Mouse (Mus musculus) heart, embryonic 12.5 days (tissue): ENCODE measurements around the gene Ap2s1. TPM values are rescaled to one million over a fixed set of nuclear protein-coding genes. Genes with fewer than 3 reads are reported as not detected.
A peak's percentile ranks its signal among the peaks of the same experiment; 100 is the strongest.

Experiments
- ATAC-seq: fragments of 200-750 bp; cut with Nextera tagmentation; 2 replicates; pipeline ENCODE4 v1.8.0; 2017; ENCODE audit warnings: moderate TSS enrichment, moderate library complexity; ENCODE audit not compliant: insufficient number of reproducible peaks, low FRiP score
- H3K27ac ChIP-seq: fragments of 300-500 bp; sonication (generic); 2 replicates; pipeline ENCODE4 v1.5.1; 2016; ENCODE audit warnings: mild to moderate bottlenecking, moderate library complexity; ENCODE audit not compliant: poor library complexity, severe bottlenecking
- H3K27me3 ChIP-seq: fragments of 300-500 bp; sonication (generic); replicated peaks from 2 replicates; pipeline ENCODE4 v1.6.1; 2016; ENCODE audit warnings: mild to moderate bottlenecking, moderate library complexity
- H3K36me3 ChIP-seq: fragments of 300-500 bp; sonication (generic); 2 replicates; pipeline ENCODE4 v1.6.1; 2016; ENCODE audit warnings: mild to moderate bottlenecking, moderate library complexity
- H3K4me1 ChIP-seq: fragments of 300-500 bp; sonication (generic); replicated peaks from 2 replicates; pipeline ENCODE4 v1.6.1; 2016; ENCODE audit warnings: mild to moderate bottlenecking
- H3K4me2 ChIP-seq: fragments of 300-500 bp; sonication (generic); 2 replicates; pipeline ENCODE4 v1.6.1; 2016; ENCODE audit warnings: mild to moderate bottlenecking, moderate library complexity
- H3K4me3 ChIP-seq: fragments of 300-500 bp; sonication (generic); 2 replicates; pipeline ENCODE4 v1.5.1; 2016; ENCODE audit warnings: mild to moderate bottlenecking
- H3K9ac ChIP-seq: fragments of 300-500 bp; sonication (generic); 2 replicates; pipeline ENCODE4 v1.6.1; 2016; ENCODE audit warnings: mild to moderate bottlenecking, moderate library complexity
- H3K9me3 ChIP-seq: fragments of 300-500 bp; sonication (generic); replicated peaks from 2 replicates; pipeline ENCODE4 v1.6.1; 2016; ENCODE audit warnings: mild to moderate bottlenecking, moderate library complexity
- WGBS: fragments of 180-500 bp; shearing (Covaris S2); methylation state at CpG from one replicate; pipeline ENCODE4 v1.1.7; 2016; 5-methylcytosine and 5-hydroxymethylcytosine counted together
- polyA plus RNA-seq: library from polyadenylated mRNA; unstranded; fragments of >200 nt; fragmentation: Nextera tagmentation; extraction: Ambion mirVana; gene quantifications from 2 replicates; pipeline ENCODE4 v1.2.1, GENCODE M21; 2016

The Ap2s1 gene
- polyA plus RNA-seq, 1 experiment from 2014 or later: 208 TPM

- no peak for ATAC-seq
- WGBS: under 1% methylated on average over 10 of the region's 10 CpGs
- H3K9me3 ChIP-seq: no peaks in the 10 kb centered on the region
- H3K27me3 ChIP-seq: no peaks in the 10 kb centered on the region
- H3K4me1 ChIP-seq: peaks cover 41% of the 10 kb centered on the region
- H3K36me3 ChIP-seq: peaks cover 4% of the 10 kb centered on the region; the same call in 1 of the 2 replicates
- peak overlapping the region; percentile 95 for H3K4me2 ChIP-seq
- H3K4me3 ChIP-seq: peak overlapping the region; percentile 77
- H3K9ac ChIP-seq: peak overlapping the region; percentile 87
- 0 out of 2 replicates have a peak overlapping the region, but pooled peaks have one; percentile 5 for H3K27ac ChIP-seq
Measured at GRCm38 (mm10) chr7:16781555-16781815, 43.3 kb downstream of the Ap2s1 start.

GRCm38 (mm10) chr7:16781816-16782554 is 43.8 kb downstream of the Ap2s1 start:
- Histone ChIP-seq H3K9ac (peak overlapping the region; percentile 87), H3K4me2 (peak overlapping the region; percentile 95), H3K4me3 (peak overlapping the region; percentile 77), H3K9me3 (no peaks in the 10 kb centered on the region), H3K36me3 (peaks cover 8% of the 10 kb centered on the region; the same call in 1 of the 2 replicates), H3K4me1 (peaks cover 41% of the 10 kb centered on the region), H3K27me3 (no peaks in the 10 kb centered on the region), H3K27ac (0 out of 2 replicates have a peak overlapping the region, but pooled peaks have one; percentile 5)
- ATAC-seq: peak; percentile 12; the same call in 1 of the 2 replicates
- under 1% methylated on average over 60 of the region's 60 CpGs for WGBS

- Histone ChIP-seq H3K27ac (peak overlapping the region; percentile 8; the same call in 1 of the 2 replicates), H3K4me3 (peak overlapping the region; percentile 77), H3K27me3 (no peaks in the 10 kb centered on the region), H3K9me3 (no peaks in the 10 kb centered on the region), H3K36me3 (peaks cover 10% of the 10 kb centered on the region), H3K4me2 (peak overlapping the region; percentile 95), H3K4me1 (peaks cover 41% of the 10 kb centered on the region), H3K9ac (peak overlapping the region; percentile 87)
- no peak for ATAC-seq
- 7% methylated on average over 11 of the region's 11 CpGs for WGBS
Measured at GRCm38 (mm10) chr7:16782555-16783125, 44.4 kb downstream of the Ap2s1 start.

- H3K4me1 ChIP-seq: peaks cover 41% of the 10 kb centered on the region
- H3K4me2 ChIP-seq: peak overlapping the region; percentile 95
- H3K9ac ChIP-seq: peak overlapping the region; percentile 87
- H3K4me3 ChIP-seq: peak overlapping the region; percentile 77
- H3K27me3 ChIP-seq: no peaks in the 10 kb centered on the region
- peaks cover 16% of the 10 kb centered on the region for H3K36me3 ChIP-seq
- H3K27ac ChIP-seq: peak overlapping the region; percentile 52
- 36% methylated on average over 10 of the region's 10 CpGs for WGBS
- ATAC-seq: peak; percentile 70
- no peaks in the 10 kb centered on the region for H3K9me3 ChIP-seq
Measured at GRCm38 (mm10) chr7:16783224-16783688, 45.0 kb downstream of the Ap2s1 start.

- 50% methylated on average over 17 of the region's 17 CpGs for WGBS
- Histone ChIP-seq H3K4me2 (peak overlapping the region; percentile 95), H3K9ac (peak overlapping the region; percentile 87), H3K4me3 (peak overlapping the region; percentile 77), H3K27ac (peak overlapping the region; percentile 52), H3K4me1 (peaks cover 41% of the 10 kb centered on the region), H3K36me3 (peaks cover 20% of the 10 kb centered on the region), H3K9me3 (no peaks in the 10 kb centered on the region), H3K27me3 (no peaks in the 10 kb centered on the region)
- ATAC-seq: no peak
Measured at GRCm38 (mm10) chr7:16783758-16784415, 45.7 kb downstream of the Ap2s1 start.

- no peak for ATAC-seq
- Histone ChIP-seq H3K9ac (0 out of 2 replicates have a peak overlapping the region, but pooled peaks have one; percentile 87), H3K4me3 (peak overlapping the region; percentile 77), H3K27me3 (no peaks in the 10 kb centered on the region), H3K36me3 (peaks cover 24% of the 10 kb centered on the region), H3K27ac (no peak overlapping the region), H3K9me3 (no peaks in the 10 kb centered on the region), H3K4me1 (peaks cover 41% of the 10 kb centered on the region), H3K4me2 (peak overlapping the region; percentile 95)
- WGBS: 73% methylated on average over 10 of the region's 10 CpGs
Measured at GRCm38 (mm10) chr7:16784498-16784976, 46.3 kb downstream of the Ap2s1 start.

- Histone ChIP-seq H3K4me1 (peaks cover 33% of the 10 kb centered on the region), H3K4me3 (no peak overlapping the region), H3K36me3 (peaks cover 30% of the 10 kb centered on the region), H3K9ac (no peak overlapping the region), H3K4me2 (no peak overlapping the region), H3K27me3 (no peaks in the 10 kb centered on the region), H3K27ac (no peak overlapping the region), H3K9me3 (no peaks in the 10 kb centered on the region)
- no peak for ATAC-seq
- WGBS: 72% methylated on average over 8 of the region's 8 CpGs
Measured at GRCm38 (mm10) chr7:16785541-16786083, 47.4 kb downstream of the Ap2s1 start.

- Histone ChIP-seq H3K9me3 (no peaks in the 10 kb centered on the region), H3K9ac (no peak overlapping the region), H3K4me2 (no peak overlapping the region), H3K27me3 (no peaks in the 10 kb centered on the region), H3K4me1 (peaks cover 18% of the 10 kb centered on the region), H3K27ac (0 out of 2 replicates have a peak overlapping the region, but pooled peaks have one; percentile 35), H3K36me3 (peaks cover 54% of the 10 kb centered on the region), H3K4me3 (no peak overlapping the region)
- no peak for ATAC-seq
- WGBS: 81% methylated on average over 5 of the region's 5 CpGs
Measured at GRCm38 (mm10) chr7:16792316-16792715, 54.1 kb downstream of the Ap2s1 start.

- ATAC-seq: 0 out of 2 replicates have a peak, but pooled peaks have one; percentile 18
- Histone ChIP-seq H3K27me3 (no peaks in the 10 kb centered on the region), H3K27ac (peak overlapping the region; percentile 35), H3K4me1 (peaks cover 18% of the 10 kb centered on the region), H3K9me3 (no peaks in the 10 kb centered on the region), H3K9ac (peak overlapping the region; percentile 13; the same call in 1 of the 2 replicates), H3K4me3 (peak overlapping the region; percentile 25), H3K4me2 (peak overlapping the region; percentile 53), H3K36me3 (peaks cover 55% of the 10 kb centered on the region)
- 49% methylated on average over 19 of the region's 19 CpGs for WGBS
Measured at GRCm38 (mm10) chr7:16793010-16793725, 55.0 kb downstream of the Ap2s1 start.

GRCm38 (mm10) chr7:16794886-16795285 is 56.7 kb downstream of the Ap2s1 start:
- 91% methylated on average over 5 of the region's 5 CpGs for WGBS
- H3K4me2 ChIP-seq: no peak overlapping the region
- H3K4me3 ChIP-seq: no peak overlapping the region
- H3K27me3 ChIP-seq: no peaks in the 10 kb centered on the region
- H3K9me3 ChIP-seq: no peaks in the 10 kb centered on the region
- H3K9ac ChIP-seq: no peak overlapping the region
- peaks cover 54% of the 10 kb centered on the region for H3K36me3 ChIP-seq
- H3K27ac ChIP-seq: no peak overlapping the region
- no peak for ATAC-seq
- H3K4me1 ChIP-seq: peaks cover 18% of the 10 kb centered on the region
